Mouse (Mus musculus) G1E (cell line): ENCODE results near the gene Smoc1.

Experiments used
- CTCF ChIP-seq: IDR thresholded peaks from 2 replicates; pipeline ENCODE4 v1.5.1; 2012; ENCODE audit warnings: low read depth, low read length, inconsistent platforms, mixed read lengths
- GATA1 ChIP-seq: IDR thresholded peaks from 2 replicates; pipeline ENCODE4 v1.6.1; 2012; ENCODE audit warnings: borderline replicate concordance, low read length, inconsistent platforms, mixed read lengths
- GATA2 ChIP-seq: IDR thresholded peaks from 2 replicates; pipeline ENCODE4 v1.6.1; 2012; ENCODE audit warnings: low read depth, low read length, inconsistent platforms, borderline replicate concordance
- POLR2AphosphoS5 ChIP-seq: IDR thresholded peaks from 2 replicates; pipeline ENCODE4 v1.6.1; 2012; ENCODE audit warnings: low read depth, low read length, inconsistent platforms; ENCODE audit not compliant: insufficient replicate concordance
- TAL1 ChIP-seq: conservative IDR thresholded peaks from 2 replicates; pipeline ENCODE4 v1.6.1; 2012; ENCODE audit warnings: low read depth, low read length, inconsistent platforms, mixed read lengths

- no peak for TF ChIP-seq GATA2
- no peak for TF ChIP-seq CTCF
- TF ChIP-seq TAL1, result no peak
- no peak for TF ChIP-seq GATA1
- TF ChIP-seq POLR2AphosphoS5, result no peak
Observed at GRCm38 (mm10) chr12:81131114-81131513, 104.5 kb downstream of the Smoc1 start.
